Mouse (Mus musculus) heart, embryonic 13.5 days (tissue): ENCODE data around the gene Rabggta. TPM values are rescaled to one million over a fixed set of nuclear protein-coding genes. Genes with fewer than 3 reads are reported as not detected.

Source experiments
- ATAC-seq: fragments of 200-750 bp; cut with Nextera tagmentation; 2 replicates; pipeline ENCODE4 v1.8.0; 2017; ENCODE audit warnings: moderate TSS enrichment; ENCODE audit not compliant: insufficient number of reproducible peaks, low FRiP score, low TSS enrichment; ENCODE audit errors: extremely low read depth
- H3K27ac ChIP-seq: fragments of 300-500 bp; sonication (generic); replicated peaks from 2 replicates; pipeline ENCODE4 v1.5.1; 2015; ENCODE audit warnings: moderate library complexity, mild to moderate bottlenecking, inconsistent platforms
- H3K27me3 ChIP-seq: fragments of 300-500 bp; sonication (generic); replicated peaks from 2 replicates; pipeline ENCODE4 v1.6.1; 2015; ENCODE audit warnings: mild to moderate bottlenecking, inconsistent platforms
- H3K36me3 ChIP-seq: fragments of 300-500 bp; sonication (generic); 2 replicates; pipeline ENCODE4 v1.6.1; 2015; ENCODE audit warnings: mild to moderate bottlenecking, inconsistent platforms
- H3K4me1 ChIP-seq: fragments of 300-500 bp; sonication (generic); 2 replicates; pipeline ENCODE4 v1.6.1; 2015; ENCODE audit warnings: inconsistent platforms
- H3K4me2 ChIP-seq: fragments of 300-500 bp; sonication (generic); 2 replicates; pipeline ENCODE4 v1.6.1; 2015; ENCODE audit warnings: inconsistent platforms, mild to moderate bottlenecking, moderate library complexity
- H3K4me3 ChIP-seq: fragments of 300-500 bp; sonication (generic); 2 replicates; pipeline ENCODE4 v1.5.1; 2015; ENCODE audit warnings: moderate library complexity, mild to moderate bottlenecking, inconsistent platforms
- H3K9ac ChIP-seq: fragments of 300-500 bp; sonication (generic); 2 replicates; pipeline ENCODE4 v1.6.1; 2015; ENCODE audit warnings: inconsistent platforms, mild to moderate bottlenecking, moderate library complexity
- H3K9me3 ChIP-seq: fragments of 300-500 bp; sonication (generic); 2 replicates; pipeline ENCODE4 v1.6.1; 2016; ENCODE audit warnings: inconsistent platforms
- WGBS: fragments of 180-500 bp; shearing (Covaris S2); methylation state at CpG from one replicate; pipeline ENCODE4 v1.1.7; 2015; ENCODE audit warnings: mixed read lengths; 5-methylcytosine and 5-hydroxymethylcytosine counted together
- polyA plus RNA-seq: library from polyadenylated mRNA; unstranded; fragments of >200 nt; fragmentation: Nextera tagmentation; extraction: Ambion mirVana; gene quantifications from 2 replicates; pipeline ENCODE4 v1.2.1, GENCODE M21; 2015

The Rabggta gene
- polyA plus RNA-seq, 1 experiment from 2014 or later: 23.4 TPM

GRCm38 (mm10) chr14:55757566-55757965, 35.5 kb upstream of the Rabggta start:
- H3K4me1 ChIP-seq: peaks cover 25% of the 10 kb centered on the region
- ATAC-seq: no peak
- H3K4me2 ChIP-seq: peak overlapping the region; percentile 51
- WGBS: 27% methylated on average over 6 of the region's 6 CpGs
- H3K4me3 ChIP-seq: no peak overlapping the region
- peaks cover 43% of the 10 kb centered on the region for H3K36me3 ChIP-seq
- H3K27me3 ChIP-seq: peaks cover 20% of the 10 kb centered on the region
- H3K9ac ChIP-seq: peak overlapping the region; percentile 28; the same call in 1 of the 2 replicates
- H3K27ac ChIP-seq: no peak overlapping the region
- no peaks in the 10 kb centered on the region for H3K9me3 ChIP-seq

GRCm38 (mm10) chr14:55747051-55747847, 25.2 kb upstream of the Rabggta start:
- ATAC-seq: no peak
- peaks cover 60% of the 10 kb centered on the region for H3K36me3 ChIP-seq
- H3K27ac ChIP-seq: no peak overlapping the region
- no peaks in the 10 kb centered on the region for H3K9me3 ChIP-seq
- H3K4me3 ChIP-seq: peak overlapping the region; percentile 73; the same call in 1 of the 2 replicates
- no peaks in the 10 kb centered on the region for H3K27me3 ChIP-seq
- WGBS: 84% methylated on average over 10 of the region's 10 CpGs
- H3K4me1 ChIP-seq: peaks cover 35% of the 10 kb centered on the region
- peak overlapping the region; percentile 99 for H3K4me2 ChIP-seq
- peak overlapping the region; percentile 90; the same call in 1 of the 2 replicates for H3K9ac ChIP-seq

GRCm38 (mm10) chr14:55745861-55746237, 23.8 kb upstream of the Rabggta start:
- H3K9me3 ChIP-seq: no peaks in the 10 kb centered on the region
- H3K27me3 ChIP-seq: no peaks in the 10 kb centered on the region
- peak overlapping the region; percentile 99 for H3K4me2 ChIP-seq
- peaks cover 60% of the 10 kb centered on the region for H3K36me3 ChIP-seq
- H3K4me1 ChIP-seq: peaks cover 35% of the 10 kb centered on the region
- WGBS: 0% methylated on average over 31 of the region's 31 CpGs
- H3K27ac ChIP-seq: 0 out of 2 replicates have a peak overlapping the region, but pooled peaks have one; percentile 13
- peak overlapping the region; percentile 73 for H3K4me3 ChIP-seq
- ATAC-seq: no peak
- peak overlapping the region; percentile 90 for H3K9ac ChIP-seq

- WGBS: under 1% methylated on average over 45 of the region's 48 CpGs
- peaks cover 60% of the 10 kb centered on the region for H3K36me3 ChIP-seq
These were observed 23.3 kb upstream of the Rabggta start, which contains the start of the genes Dhrs1 and Nop9 for GRCm38 (mm10) chr14:55745180-55745860. Gene Dhrs1 (minus strand): TSS chr14:55745690. Gene Nop9 (plus strand): TSS chr14:55745693.

GRCm38 (mm10) chr14:55743711-55744110, 21.6 kb upstream of the Rabggta start:
- ATAC-seq: no peak
- peak overlapping the region; percentile 19 for H3K4me3 ChIP-seq
- 17% methylated on average over 10 of the region's 10 CpGs for WGBS
- H3K9ac ChIP-seq: peak overlapping the region; percentile 74
- no peak overlapping the region for H3K27ac ChIP-seq
- peak overlapping the region; percentile 99 for H3K4me2 ChIP-seq
- H3K9me3 ChIP-seq: no peaks in the 10 kb centered on the region
- H3K4me1 ChIP-seq: peaks cover 35% of the 10 kb centered on the region
- peaks cover 60% of the 10 kb centered on the region for H3K36me3 ChIP-seq
- H3K27me3 ChIP-seq: no peaks in the 10 kb centered on the region

More at GRCm38 (mm10) chr14:55745180-55745860, 23.3 kb upstream of the Rabggta start, which contains the start of the genes Dhrs1 and Nop9:
- peak within 1 kb of the TSS; percentile 53; the same call in 1 of the 2 replicates for H3K27ac ChIP-seq
- no peaks in the 10 kb centered on the region for H3K27me3 ChIP-seq
- peak; percentile 83 for ATAC-seq
- H3K4me1 ChIP-seq: peaks cover 35% of the 10 kb centered on the region
- peak within 1 kb of the TSS; percentile 73 for H3K4me3 ChIP-seq
- H3K9ac ChIP-seq: peak within 1 kb of the TSS; percentile 90
- H3K4me2 ChIP-seq: peak within 1 kb of the TSS; percentile 99
- no peaks in the 10 kb centered on the region for H3K9me3 ChIP-seq

- H3K4me1 ChIP-seq: no peaks in the 10 kb centered on the region
- WGBS: 80% methylated on average over 9 of the region's 9 CpGs
- peaks cover 4% of the 10 kb centered on the region; the same call in 1 of the 2 replicates for H3K27me3 ChIP-seq
- H3K36me3 ChIP-seq: peaks cover 44% of the 10 kb centered on the region
- H3K9me3 ChIP-seq: no peaks in the 10 kb centered on the region
- H3K4me3 ChIP-seq: no peak overlapping the region
- H3K9ac ChIP-seq: no peak overlapping the region
- no peak overlapping the region for H3K27ac ChIP-seq
- no peak for ATAC-seq
- no peak overlapping the region for H3K4me2 ChIP-seq
These were observed 15.1 kb upstream of the Rabggta start for GRCm38 (mm10) chr14:55737086-55737687.

GRCm38 (mm10) chr14:55735758-55736157, 13.7 kb upstream of the Rabggta start:
- 77% methylated on average over 4 of the region's 4 CpGs for WGBS
- H3K36me3 ChIP-seq: peaks cover 30% of the 10 kb centered on the region
- H3K4me2 ChIP-seq: no peak overlapping the region
- no peak for ATAC-seq
- no peak overlapping the region for H3K4me3 ChIP-seq
- H3K27me3 ChIP-seq: peaks cover 10% of the 10 kb centered on the region; the same call in 1 of the 2 replicates
- H3K27ac ChIP-seq: no peak overlapping the region
- H3K9ac ChIP-seq: no peak overlapping the region
- H3K4me1 ChIP-seq: no peaks in the 10 kb centered on the region
- H3K9me3 ChIP-seq: no peaks in the 10 kb centered on the region

- H3K36me3 ChIP-seq: peaks cover 26% of the 10 kb centered on the region
- H3K27ac ChIP-seq: no peak overlapping the region
- WGBS: 50% methylated on average over 3 of the region's 3 CpGs
- H3K4me3 ChIP-seq: no peak overlapping the region
- ATAC-seq: no peak
- no peak overlapping the region for H3K9ac ChIP-seq
- H3K27me3 ChIP-seq: peaks cover 13% of the 10 kb centered on the region; the same call in 1 of the 2 replicates
- H3K4me2 ChIP-seq: no peak overlapping the region
- no peaks in the 10 kb centered on the region for H3K4me1 ChIP-seq
- no peaks in the 10 kb centered on the region for H3K9me3 ChIP-seq
These were observed 13.3 kb upstream of the Rabggta start for GRCm38 (mm10) chr14:55735334-55735733.

GRCm38 (mm10) chr14:55734869-55735268, 12.8 kb upstream of the Rabggta start:
- Histone ChIP-seq H3K27ac (no peak overlapping the region), H3K9me3 (no peaks in the 10 kb centered on the region), H3K4me3 (no peak overlapping the region), H3K9ac (no peak overlapping the region), H3K36me3 (peaks cover 21% of the 10 kb centered on the region), H3K4me2 (no peak overlapping the region), H3K4me1 (no peaks in the 10 kb centered on the region), H3K27me3 (peaks cover 17% of the 10 kb centered on the region; the same call in 1 of the 2 replicates)
- ATAC-seq: no peak
- 70% methylated on average over 7 of the region's 7 CpGs for WGBS

- Histone ChIP-seq H3K4me1 (no peaks in the 10 kb centered on the region), H3K9ac (no peak overlapping the region), H3K27me3 (peaks cover 24% of the 10 kb centered on the region; the same call in 1 of the 2 replicates), H3K27ac (no peak overlapping the region), H3K36me3 (peaks cover 12% of the 10 kb centered on the region), H3K4me3 (no peak overlapping the region), H3K9me3 (no peaks in the 10 kb centered on the region), H3K4me2 (no peak overlapping the region)
- 59% methylated on average over 10 of the region's 10 CpGs for WGBS
- no peak for ATAC-seq
These were observed 11.8 kb upstream of the Rabggta start for GRCm38 (mm10) chr14:55733889-55734288.

GRCm38 (mm10) chr14:55730531-55731032, 8.5 kb upstream of the Rabggta start:
- WGBS: 77% methylated on average over 7 of the region's 7 CpGs
- Histone ChIP-seq H3K4me2 (no peak overlapping the region), H3K27ac (no peak overlapping the region), H3K4me3 (no peak overlapping the region), H3K27me3 (peaks cover 35% of the 10 kb centered on the region; the same call in 1 of the 2 replicates), H3K9me3 (no peaks in the 10 kb centered on the region), H3K9ac (no peak overlapping the region), H3K4me1 (no peaks in the 10 kb centered on the region), H3K36me3 (no peaks in the 10 kb centered on the region)
- no peak for ATAC-seq
